Comparison of ENCODE assay signal across 18 mouse cellular contexts in genomic region chr10:99200944-99201343, GRCm38 (mm10).
A peak's percentile ranks its signal among the peaks of the same experiment; 100 is the strongest.
DNase-seq lines count a peak whose midpoint lies in the region; ATAC-seq and TF ChIP-seq lines count a peak whose summit lies in the region.
"Had no signal": no experiment of that assay in that cellular context is flagged by ENCODE, and none has a peak within 500 bp of the region (broad histone marks: within the 10 kb centered on the region; RNA-seq: fewer than 3 reads in every experiment).

No protein-coding gene starts in this region.

- no peak overlapping the region for H3K4me3 ChIP-seq in forebrain, embryonic 12.5 days (replicated peaks)
- no peak overlapping the region for H3K4me3 ChIP-seq in forebrain, embryonic 11.5 days (ENCODE audit: low read depth, low read length)
- no peak overlapping the region for H3K4me3 ChIP-seq in heart, embryonic 13.5 days
- H3K4me3 ChIP-seq in heart, embryonic 12.5 days: no peak overlapping the region
- no peak overlapping the region for H3K4me3 ChIP-seq in liver, postnatal 0 days (ENCODE audit: low read depth, low read length)
- no peak overlapping the region for H3K4me3 ChIP-seq in liver, embryonic 12.5 days
- H3K4me3 ChIP-seq: erythroblast, embryonic 14.5 days; heart, embryonic 15.5 days; limb, embryonic 12.5 days had no signal

- no peaks in the 10 kb centered on the region for H3K36me3 ChIP-seq in forebrain, embryonic 12.5 days (replicated peaks)
- H3K36me3 ChIP-seq in forebrain, embryonic 11.5 days (ENCODE audit: control insufficient read depth, insufficient read depth, low read length): no peaks in the 10 kb centered on the region; the same call in 1 of the 2 replicates
- H3K36me3 ChIP-seq in heart, embryonic 13.5 days: 0 out of 2 replicates have a peak, but pooled peaks cover 9% of the 10 kb centered on the region
- H3K36me3 ChIP-seq in heart, embryonic 12.5 days: no peaks in the 10 kb centered on the region
- H3K36me3 ChIP-seq in liver, postnatal 0 days (replicated peaks; ENCODE audit: insufficient read depth, low read length): no peaks in the 10 kb centered on the region
- H3K36me3 ChIP-seq in liver, embryonic 12.5 days: no peaks in the 10 kb centered on the region
- H3K36me3 ChIP-seq: heart, embryonic 15.5 days had no signal

- H3K4me2 ChIP-seq in forebrain, embryonic 12.5 days: no peak overlapping the region
- no peak overlapping the region for H3K4me2 ChIP-seq in forebrain, embryonic 11.5 days (ENCODE audit: low read depth, low read length, severe bottlenecking)
- no peak overlapping the region for H3K4me2 ChIP-seq in heart, embryonic 13.5 days
- H3K4me2 ChIP-seq in heart, embryonic 12.5 days: no peak overlapping the region
- no peak overlapping the region for H3K4me2 ChIP-seq in liver, postnatal 0 days (ENCODE audit: low read depth, low read length)
- H3K4me2 ChIP-seq in liver, embryonic 12.5 days: no peak overlapping the region
- H3K4me2 ChIP-seq: heart, embryonic 15.5 days; limb, embryonic 12.5 days had no signal

- H3K27ac ChIP-seq in forebrain, embryonic 12.5 days: 0 out of 2 replicates have a peak overlapping the region, but pooled peaks have one; percentile 13
- H3K27ac ChIP-seq in forebrain, embryonic 11.5 days (ENCODE audit: low read depth, low read length): no peak overlapping the region
- H3K27ac ChIP-seq in heart, embryonic 13.5 days (replicated peaks): peak overlapping the region; percentile 36
- no peak overlapping the region for H3K27ac ChIP-seq in heart, embryonic 12.5 days (ENCODE audit: poor library complexity, severe bottlenecking)
- H3K27ac ChIP-seq in liver, postnatal 0 days (ENCODE audit: low read depth): peak overlapping the region; percentile 19; the same call in 1 of the 2 replicates
- H3K27ac ChIP-seq in liver, embryonic 12.5 days: no peak overlapping the region
- H3K27ac ChIP-seq: heart, embryonic 15.5 days; limb, embryonic 12.5 days; liver, embryonic 14.5 days had no signal

- no peak for TF ChIP-seq CTCF in liver, postnatal 0 days (IDR thresholded peaks at IDR 0.05; ENCODE audit: low read depth)

- H3K27me3 ChIP-seq in forebrain, embryonic 12.5 days: no peaks in the 10 kb centered on the region
- no peaks in the 10 kb centered on the region for H3K27me3 ChIP-seq in forebrain, embryonic 11.5 days (ENCODE audit: control insufficient read depth, insufficient read depth, low read length)
- no peaks in the 10 kb centered on the region for H3K27me3 ChIP-seq in heart, embryonic 13.5 days (replicated peaks)
- H3K27me3 ChIP-seq in heart, embryonic 12.5 days (replicated peaks): no peaks in the 10 kb centered on the region
- no peaks in the 10 kb centered on the region for H3K27me3 ChIP-seq in liver, postnatal 0 days (ENCODE audit: insufficient read depth, low read length)
- H3K27me3 ChIP-seq in liver, embryonic 12.5 days (replicated peaks): no peaks in the 10 kb centered on the region
- H3K27me3 ChIP-seq: CH12.LX; heart, embryonic 15.5 days; limb, embryonic 12.5 days had no signal

- no peak overlapping the region for H3K9ac ChIP-seq in forebrain, embryonic 12.5 days
- no peak overlapping the region for H3K9ac ChIP-seq in forebrain, embryonic 11.5 days (ENCODE audit: low read length)
- no peak overlapping the region for H3K9ac ChIP-seq in heart, embryonic 13.5 days
- H3K9ac ChIP-seq in heart, embryonic 12.5 days: no peak overlapping the region
- no peak overlapping the region for H3K9ac ChIP-seq in liver, postnatal 0 days (replicated peaks)
- H3K9ac ChIP-seq in liver, embryonic 12.5 days: no peak overlapping the region
- H3K9ac ChIP-seq: heart, embryonic 15.5 days; limb, embryonic 12.5 days; liver, embryonic 14.5 days had no signal

- no peak for ATAC-seq in forebrain, embryonic 12.5 days (ENCODE audit: low FRiP score)
- ATAC-seq in forebrain, embryonic 11.5 days (replicated peaks; ENCODE audit: low FRiP score): no peak
- ATAC-seq in heart, embryonic 13.5 days (ENCODE audit: extremely low read depth, insufficient number of reproducible peaks, low FRiP score, low TSS enrichment): no peak
- ATAC-seq in heart, embryonic 12.5 days (ENCODE audit: insufficient number of reproducible peaks, low FRiP score): no peak
- ATAC-seq in liver, postnatal 0 days: no peak
- no peak for ATAC-seq in liver, embryonic 12.5 days
- ATAC-seq: forebrain, embryonic 16.5 days; intestine, postnatal 0 days had no signal

- DNase-seq in forebrain, embryonic 11.5 days (ENCODE audit: low spot score): no peak
- no peak for DNase-seq in liver, postnatal 0 days
- DNase-seq in adipocyte (ENCODE audit: low spot score): peak; percentile 20
- no peak for DNase-seq in ovary, postnatal 14 days (ENCODE audit: low spot score)
- DNase-seq: adrenal gland, postnatal 10 days; cerebellum, adult 11 months; layer of hippocampus, adult 9-11 months had no signal

- peaks cover 38% of the 10 kb centered on the region for H3K4me1 ChIP-seq in forebrain, embryonic 12.5 days
- H3K4me1 ChIP-seq in forebrain, embryonic 11.5 days (replicated peaks; ENCODE audit: control insufficient read depth, insufficient read depth, low read length): peaks cover 6% of the 10 kb centered on the region; the same call in 1 of the 2 replicates
- peaks cover 33% of the 10 kb centered on the region for H3K4me1 ChIP-seq in heart, embryonic 13.5 days
- H3K4me1 ChIP-seq in heart, embryonic 12.5 days (replicated peaks): peaks cover 18% of the 10 kb centered on the region
- H3K4me1 ChIP-seq in liver, postnatal 0 days (ENCODE audit: insufficient read depth): peaks cover 13% of the 10 kb centered on the region
- H3K4me1 ChIP-seq in liver, embryonic 12.5 days: peaks cover 51% of the 10 kb centered on the region

- no peak for TF ChIP-seq EP300 in liver, postnatal 0 days (IDR thresholded peaks at IDR 0.05; ENCODE audit: low read depth)

- WGBS in forebrain, embryonic 12.5 days: 77% methylated on average over 5 of the region's 5 CpGs
- WGBS in forebrain, embryonic 11.5 days: 82% methylated on average over 5 of the region's 5 CpGs
- 72% methylated on average over 5 of the region's 5 CpGs for WGBS in heart, embryonic 13.5 days
- 73% methylated on average over 5 of the region's 5 CpGs for WGBS in heart, embryonic 12.5 days
- 70% methylated on average over 5 of the region's 5 CpGs for WGBS in liver, postnatal 0 days (ENCODE audit: insufficient replicate concordance)
- 79% methylated on average over 5 of the region's 5 CpGs for WGBS in liver, embryonic 12.5 days (ENCODE audit: insufficient replicate concordance)

- no peaks in the 10 kb centered on the region for H3K9me3 ChIP-seq in forebrain, embryonic 12.5 days
- H3K9me3 ChIP-seq in forebrain, embryonic 11.5 days (ENCODE audit: control insufficient read depth, low read length): no peaks in the 10 kb centered on the region
- no peaks in the 10 kb centered on the region for H3K9me3 ChIP-seq in heart, embryonic 13.5 days
- H3K9me3 ChIP-seq in heart, embryonic 12.5 days (replicated peaks): peaks cover 7% of the 10 kb centered on the region; the same call in 1 of the 2 replicates
- H3K9me3 ChIP-seq in liver, postnatal 0 days (ENCODE audit: low read length): no peaks in the 10 kb centered on the region
- no peaks in the 10 kb centered on the region for H3K9me3 ChIP-seq in liver, embryonic 12.5 days (replicated peaks)
- H3K9me3 ChIP-seq: heart, embryonic 15.5 days; limb, embryonic 12.5 days had no signal

Comparison
In these comparisons a context has a peak if more than half of its experiments do, and no peak if none do; other contexts are left out.
1. H3K27ac ChIP-seq: peak in forebrain, embryonic 12.5 days (single experiment), heart, embryonic 13.5 days (single experiment) and liver, postnatal 0 days (single experiment); none in forebrain, embryonic 11.5 days (single experiment), heart, embryonic 12.5 days (single experiment) and liver, embryonic 12.5 days (single experiment).